Mouse (Mus musculus): ENCODE data around the gene Rprd1b. TPM values are rescaled to one million over a fixed set of nuclear protein-coding genes. Genes with fewer than 3 reads are reported as not detected.

The Rprd1b gene
- polyA plus RNA-seq, 1 experiment, result 17.5 TPM

- 0 out of 2 replicates have a peak overlapping the region, but pooled peaks have one; percentile 33 for H3K27ac ChIP-seq (ENCODE audit: insufficient read depth, low read depth, low read length)
- TF ChIP-seq POLR2A (IDR thresholded peaks at IDR 0.05; ENCODE audit: low read depth, low read length) (no peak), CTCF (conservative IDR thresholded peaks at IDR 0.05; ENCODE audit: insufficient read depth, insufficient read length, low read depth, low read length) (no peak)
- H3K36me3 ChIP-seq (ENCODE audit: control insufficient read depth, insufficient read depth, low read length), result no peaks in the 10 kb centered on the region
- no peaks in the 10 kb centered on the region for H3K27me3 ChIP-seq (replicated peaks; ENCODE audit: control insufficient read depth, insufficient read depth, low read length)
- H3K4me1 ChIP-seq (ENCODE audit: control insufficient read depth, insufficient read depth, low read length), result peaks cover 8% of the 10 kb centered on the region; the same call in 1 of the 2 replicates
- peak overlapping the region; percentile 55 for H3K4me3 ChIP-seq (ENCODE audit: insufficient read depth, low read depth, low read length)
- DNase-seq, result peak; percentile 31
- WGBS, result 26% methylated on average over 18 of the region's 18 CpGs
Measured at GRCm38 (mm10) chr2:158179370-158180111, 151.2 kb downstream of the Rprd1b start.

- no peak overlapping the region for H3K27ac ChIP-seq (ENCODE audit: insufficient read depth, low read depth, low read length)
- peaks cover 8% of the 10 kb centered on the region; the same call in 1 of the 2 replicates for H3K4me1 ChIP-seq (ENCODE audit: control insufficient read depth, insufficient read depth, low read length)
- TF ChIP-seq CTCF (conservative IDR thresholded peaks at IDR 0.05; ENCODE audit: insufficient read depth, insufficient read length, low read depth, low read length) (peak; percentile 76), POLR2A (IDR thresholded peaks at IDR 0.05; ENCODE audit: low read depth, low read length) (no peak)
- peak; percentile 63 for DNase-seq
- 56% methylated on average over 9 of the region's 9 CpGs for WGBS
- H3K36me3 ChIP-seq (ENCODE audit: control insufficient read depth, insufficient read depth, low read length), result no peaks in the 10 kb centered on the region
- H3K4me3 ChIP-seq (ENCODE audit: insufficient read depth, low read depth, low read length), result no peak overlapping the region
- no peaks in the 10 kb centered on the region for H3K27me3 ChIP-seq (replicated peaks; ENCODE audit: control insufficient read depth, insufficient read depth, low read length)
Measured at GRCm38 (mm10) chr2:158180797-158181196, 152.5 kb downstream of the Rprd1b start.

Other genes with a start within 250 kb of the Rprd1b start
- gene Vstm2l, start 113.8 kb upstream of the Rprd1b start, polyA plus RNA-seq (2012; rRNA removed), result 0.23 and 0.53 TPM in 2 replicates
- 15.6 and 16.3 TPM in 2 replicates for gene Tti1, start 64 bp upstream of the Rprd1b start, polyA plus RNA-seq (2012; rRNA removed)
- 217 and 221 TPM in 2 replicates for gene Tgm2, start 117.9 kb downstream of the Rprd1b start, polyA plus RNA-seq (2012; rRNA removed)
- 2.0 and 2.5 TPM in 2 replicates for gene D630003M21Rik, start 200.7 kb downstream of the Rprd1b start, polyA plus RNA-seq (2012; rRNA removed)
- gene Bpi, start 229.6 kb downstream of the Rprd1b start, polyA plus RNA-seq (2012; rRNA removed), result 0.06 and 0.07 TPM in 2 replicates

Data from kidney, adult 2 months (tissue).